Mouse (Mus musculus) liver, adult 2 months (tissue): ENCODE data around the gene Lrrfip1. TPM values are rescaled to one million over a fixed set of nuclear protein-coding genes. Genes with fewer than 3 reads are reported as not detected.

Experiments used
- DNase-seq: peaks from one replicate; pipeline ENCODE4 v3.0.0-alpha.2; 2011; ENCODE audit warnings: low read depth, low spot score; ENCODE audit errors: extremely low read depth
- H3K27ac ChIP-seq: fragments of 200-500 bp; replicated peaks from 2 replicates; pipeline ENCODE4 v1.5.1; 2012; ENCODE audit warnings: low read depth, mild to moderate bottlenecking, control low read depth, inconsistent platforms, low read length; ENCODE audit not compliant: insufficient read depth
- H3K27me3 ChIP-seq: fragments of 200-500 bp; 2 replicates; pipeline ENCODE4 v1.6.1; 2012; ENCODE audit warnings: mild to moderate bottlenecking, moderate library complexity, low read length, inconsistent platforms; ENCODE audit not compliant: control insufficient read depth, insufficient read depth
- H3K36me3 ChIP-seq: fragments of 200-500 bp; 2 replicates; pipeline ENCODE4 v1.6.1; 2012; ENCODE audit warnings: low read length, inconsistent platforms; ENCODE audit not compliant: control insufficient read depth, insufficient read depth
- H3K4me1 ChIP-seq: fragments of 200-500 bp; 2 replicates; pipeline ENCODE4 v1.6.1; 2011; ENCODE audit warnings: low read length; ENCODE audit not compliant: control insufficient read depth, insufficient read depth
- H3K4me3 ChIP-seq: fragments of 200-500 bp; 2 replicates; pipeline ENCODE4 v1.5.1; 2011; ENCODE audit warnings: low read depth, mild to moderate bottlenecking, control low read depth, low read length, moderate library complexity; ENCODE audit not compliant: insufficient read depth
- H3K79me2 ChIP-seq: fragments of 200-500 bp; 2 replicates; pipeline ENCODE4 v1.6.1; 2012; ENCODE audit warnings: inconsistent platforms, mild to moderate bottlenecking, low read length, moderate library complexity; ENCODE audit not compliant: control insufficient read depth, insufficient read depth
- H3K9ac ChIP-seq: fragments of 200-500 bp; 2 replicates; pipeline ENCODE4 v1.6.1; 2012; ENCODE audit warnings: low read depth, mild to moderate bottlenecking, control low read depth, inconsistent platforms, low read length
- CTCF ChIP-seq: fragments of 200-500 bp; IDR thresholded peaks from 2 replicates; pipeline ENCODE4 v1.5.1; 2011; ENCODE audit warnings: low read depth, low read length, control low read depth
- POLR2A ChIP-seq: fragments of 200-500 bp; IDR thresholded peaks from 2 replicates; pipeline ENCODE4 v1.6.1; 2011; ENCODE audit warnings: low read length, control low read depth; ENCODE audit not compliant: insufficient read depth; ENCODE audit errors: extremely low read depth
- WGBS: fragments of 180-500 bp; shearing (Covaris S2); methylation state at CpG from one replicate; pipeline ENCODE4 v1.1.7; 2018; 5-methylcytosine and 5-hydroxymethylcytosine counted together
- polyA plus RNA-seq: library from polyadenylated mRNA; depleted of rRNA; stranded (reverse); fragments of >200 nt; gene quantifications from 2 replicates; pipeline ENCODE4 v1.2.3, GENCODE M21; 2012
- total RNA-seq: library from RNA; depleted of rRNA; stranded (reverse); fragments of >200 nt; gene quantifications from 2 replicates; pipeline ENCODE4 v1.2.3, GENCODE M21; 2014

Gene Lrrfip1
- total and polyA plus RNA-seq, 2 experiments = 4.8 to 22.4 TPM

DNA sequence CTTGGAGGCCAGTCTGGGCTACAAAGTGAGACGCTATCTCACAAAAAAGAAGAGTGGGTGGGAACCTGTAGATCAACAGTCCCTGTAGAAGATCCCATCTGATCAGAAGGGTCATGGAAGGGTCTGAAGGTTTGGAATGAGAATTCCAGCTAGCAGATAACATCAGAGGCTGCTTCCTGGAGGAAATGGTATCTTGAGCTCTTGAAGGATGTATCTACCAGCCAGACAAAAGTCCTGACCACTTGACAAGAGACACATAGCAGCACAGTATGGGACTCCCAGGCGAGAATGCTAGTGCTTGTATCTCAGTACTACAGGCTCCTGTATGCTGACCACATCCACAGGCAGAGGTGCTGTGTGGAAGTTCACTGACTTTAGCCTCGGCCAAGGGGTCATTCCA is 2.6 kb downstream of the Lrrfip1 start:
- Histone ChIP-seq H3K36me3 (no peaks in the 10 kb centered on the region), H3K4me3 (no peak overlapping the region), H3K4me1 (peaks cover 2% of the 10 kb centered on the region; the same call in 1 of the 2 replicates), H3K9ac (no peak overlapping the region), H3K27me3 (peaks cover 4% of the 10 kb centered on the region; the same call in 1 of the 2 replicates), H3K79me2 (no peaks in the 10 kb centered on the region), H3K27ac (no peak overlapping the region)
- TF ChIP-seq CTCF (no peak), POLR2A (no peak)
- DNase-seq = no peak
- 82% methylated on average over 3 of the region's 3 CpGs for WGBS

DNA sequence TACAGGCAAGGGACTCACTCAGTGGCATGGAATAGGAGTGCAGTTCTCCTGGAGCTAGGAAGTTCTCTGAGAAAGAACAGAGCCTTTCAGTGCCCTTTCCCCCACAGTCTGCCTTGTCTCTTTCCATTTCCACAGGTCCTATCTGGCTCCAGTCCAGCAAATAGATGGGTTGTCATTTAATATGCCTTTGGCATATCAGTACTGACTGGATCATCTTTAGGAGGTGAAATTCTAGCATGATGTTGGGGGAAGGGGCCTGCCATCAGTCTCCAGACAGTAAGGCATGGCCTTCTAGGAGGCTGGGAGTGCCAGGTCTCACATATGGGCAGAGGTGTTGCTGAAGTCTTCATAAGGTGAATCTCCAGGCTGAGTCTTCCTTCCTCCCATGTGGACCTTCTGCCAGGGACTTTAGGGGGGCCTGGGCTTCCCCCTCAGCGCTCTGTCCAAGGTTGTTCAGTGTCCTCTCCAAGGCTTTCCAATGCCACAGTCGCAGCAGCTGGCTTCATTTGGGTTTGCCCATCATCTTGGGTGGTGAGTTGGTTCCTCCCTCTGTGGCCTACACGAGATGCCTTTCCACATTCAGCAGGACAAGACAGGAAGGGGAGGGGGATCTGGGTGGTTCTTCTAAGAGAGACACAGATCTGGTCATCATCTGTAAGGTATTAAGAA is 3.5 kb downstream of the Lrrfip1 start:
- Histone ChIP-seq H3K36me3 (no peaks in the 10 kb centered on the region), H3K9ac (no peak overlapping the region), H3K27ac (no peak overlapping the region), H3K4me1 (peaks cover 2% of the 10 kb centered on the region; the same call in 1 of the 2 replicates), H3K27me3 (peaks cover 4% of the 10 kb centered on the region; the same call in 1 of the 2 replicates), H3K79me2 (no peaks in the 10 kb centered on the region), H3K4me3 (no peak overlapping the region)
- no peak for TF ChIP-seq CTCF
- no peak for TF ChIP-seq POLR2A
- 95% methylated on average over 3 of the region's 3 CpGs for WGBS
- no peak for DNase-seq

DNA sequence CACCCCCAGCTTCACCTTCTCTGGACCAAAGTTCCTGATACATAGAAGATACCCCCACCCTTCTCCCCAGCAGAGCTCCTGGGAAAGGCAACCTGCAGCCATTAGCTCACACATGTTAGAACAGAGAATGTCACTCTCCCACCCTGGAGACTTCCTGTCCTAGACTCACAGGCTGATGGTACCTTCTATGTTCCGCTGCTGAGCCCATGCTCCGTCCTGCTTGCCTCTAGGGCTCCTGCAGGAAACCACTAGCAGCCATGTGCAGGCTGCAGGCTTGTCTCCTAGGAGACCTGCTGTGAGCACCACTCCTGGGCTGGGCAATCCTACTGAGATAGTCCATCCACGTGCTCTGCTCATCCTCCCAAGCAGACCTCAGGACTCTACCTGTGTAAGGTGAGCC is 4.1 kb downstream of the Lrrfip1 start:
- Histone ChIP-seq H3K27ac (no peak overlapping the region), H3K4me3 (no peak overlapping the region), H3K27me3 (peaks cover 4% of the 10 kb centered on the region; the same call in 1 of the 2 replicates), H3K36me3 (no peaks in the 10 kb centered on the region), H3K79me2 (no peaks in the 10 kb centered on the region), H3K9ac (no peak overlapping the region), H3K4me1 (peaks cover 2% of the 10 kb centered on the region; the same call in 1 of the 2 replicates)
- 81% methylated on average over 3 of the region's 3 CpGs for WGBS
- TF ChIP-seq POLR2A (no peak), CTCF (no peak)
- no peak for DNase-seq

DNA sequence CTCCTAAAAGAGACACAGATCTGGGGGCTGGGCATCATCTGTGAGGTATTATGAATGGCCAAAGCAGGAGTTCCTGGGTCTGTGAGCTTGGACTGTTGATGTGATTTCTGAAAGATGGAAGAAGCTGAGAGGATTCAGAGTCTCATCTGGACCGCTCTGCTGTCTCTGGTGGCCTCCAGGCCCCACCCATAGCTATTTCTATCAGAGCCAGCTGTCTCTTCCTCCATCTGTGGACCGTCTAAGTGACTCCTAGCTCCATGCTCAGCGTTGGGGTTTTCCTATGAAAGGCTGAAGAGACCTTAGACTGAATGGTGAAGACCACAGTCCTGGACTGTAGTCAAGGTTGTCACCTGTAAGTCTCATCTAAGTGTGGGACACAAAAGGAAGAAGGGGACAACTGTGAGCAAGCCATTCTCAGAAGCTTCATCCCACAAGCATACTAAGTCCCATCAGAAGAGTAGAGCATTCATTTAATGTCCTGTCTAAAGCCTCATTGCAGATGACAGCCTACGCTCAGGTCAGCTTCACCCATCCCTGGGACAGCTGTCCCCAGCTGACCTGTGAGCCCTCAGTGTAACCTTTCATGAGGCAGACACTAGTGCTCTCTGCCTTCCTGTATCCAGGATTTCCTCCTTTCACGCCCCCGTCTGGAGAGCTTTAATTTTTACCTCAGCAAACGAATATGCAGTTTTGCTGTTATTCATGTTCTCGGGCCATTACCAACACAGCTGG is 5.2 kb downstream of the Lrrfip1 start:
- no peaks in the 10 kb centered on the region for H3K79me2 ChIP-seq
- H3K4me1 ChIP-seq = peaks cover 2% of the 10 kb centered on the region; the same call in 1 of the 2 replicates
- 91% methylated on average over 8 of the region's 8 CpGs for WGBS
- no peaks in the 10 kb centered on the region for H3K36me3 ChIP-seq
- no peak overlapping the region for H3K27ac ChIP-seq
- no peak overlapping the region for H3K9ac ChIP-seq
- no peak overlapping the region for H3K4me3 ChIP-seq
- peaks cover 3% of the 10 kb centered on the region; the same call in 1 of the 2 replicates for H3K27me3 ChIP-seq
- no peak for TF ChIP-seq POLR2A
- no peak for TF ChIP-seq CTCF
- no peak for DNase-seq

DNA sequence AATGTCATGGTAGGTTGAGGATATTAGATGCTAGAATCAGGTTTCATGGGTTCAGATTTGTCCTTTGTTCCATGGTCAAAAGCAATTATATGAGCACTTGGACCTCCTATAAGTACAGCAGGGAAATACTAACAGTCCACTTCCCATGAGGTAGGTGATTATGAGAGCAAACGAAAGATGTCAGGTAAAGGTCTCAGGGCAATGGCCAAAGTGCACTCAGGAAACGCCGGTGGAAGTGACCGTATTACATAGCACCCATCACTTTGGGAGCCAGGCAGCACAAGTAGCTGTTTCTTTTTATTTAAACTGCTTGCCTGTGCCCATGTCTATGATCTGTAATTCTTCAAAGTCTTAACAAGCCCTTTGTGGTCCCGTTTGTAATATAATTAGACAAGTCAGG is 7.5 kb downstream of the Lrrfip1 start:
- TF ChIP-seq POLR2A = no peak
- no peak overlapping the region for H3K4me3 ChIP-seq
- WGBS = 25% methylated on average over 5 of the region's 5 CpGs

More for the DNA sequence above, 7.5 kb downstream of the Lrrfip1 start:
- H3K79me2 ChIP-seq = no peaks in the 10 kb centered on the region
- no peak overlapping the region for H3K9ac ChIP-seq
- H3K27ac ChIP-seq = no peak overlapping the region
- peaks cover 2% of the 10 kb centered on the region; the same call in 1 of the 2 replicates for H3K4me1 ChIP-seq
- 0 out of 2 replicates have a peak, but pooled peaks cover 2% of the 10 kb centered on the region for H3K27me3 ChIP-seq
- no peaks in the 10 kb centered on the region for H3K36me3 ChIP-seq
- no peak for DNase-seq
